8 mouse cellular contexts compared by ENCODE assay signal in the genomic region with DNA sequence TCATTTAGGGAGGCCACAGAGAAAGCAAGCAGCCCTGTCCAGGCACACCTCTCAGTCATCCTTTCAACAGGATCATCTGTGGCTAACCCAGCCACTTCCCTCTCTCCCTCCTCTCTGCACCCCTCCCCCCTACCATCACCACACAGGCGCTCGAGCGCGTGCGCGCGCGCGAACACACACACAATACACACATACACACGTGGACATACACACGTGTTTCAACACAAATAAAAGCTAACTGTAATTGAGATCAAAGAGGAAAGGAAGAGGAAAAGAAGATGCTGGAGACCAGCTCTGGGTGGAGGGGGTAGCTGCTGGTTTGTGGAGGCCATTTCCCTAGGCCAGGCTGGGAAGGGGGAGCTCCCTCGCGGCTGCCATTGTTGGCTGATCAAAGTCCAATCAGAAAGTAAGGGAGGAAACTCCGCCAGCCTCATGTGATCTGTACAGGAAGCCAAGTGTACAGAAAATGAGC.
DNase-seq lines count a peak whose midpoint lies in the region; ATAC-seq and TF ChIP-seq lines count a peak whose summit lies in the region.

No protein-coding gene starts in this region.

- peak overlapping the region; percentile 25 for H3K4me3 ChIP-seq in forebrain, postnatal 0 days (ENCODE audit: low read depth, low read length)
- H3K4me3 ChIP-seq in limb, embryonic 10.5 days, result peak overlapping the region; percentile 36
- H3K4me3 ChIP-seq in neural tube, embryonic 11.5 days (ENCODE audit: low read depth, low read length), result peak overlapping the region; percentile 13

- peak; percentile 66 for ATAC-seq in forebrain, postnatal 0 days
- ATAC-seq in neural tube, embryonic 11.5 days (ENCODE audit: insufficient read depth, low FRiP score, low TSS enrichment), result peak; percentile 56
- ATAC-seq in activated CD4-positive, CD25-positive, alpha-beta regulatory T cell, adult 4 months, result no peak

- 3% methylated on average over 14 of the region's 14 CpGs for WGBS in forebrain, postnatal 0 days
- WGBS in limb, embryonic 10.5 days, result 23% methylated on average over 14 of the region's 14 CpGs
- 3% methylated on average over 14 of the region's 14 CpGs for WGBS in neural tube, embryonic 11.5 days

- DNase-seq in layer of hippocampus, postnatal 10 days (ENCODE audit: low spot score in 2 of 2), result peak; percentile 50 to 55
- no peak for DNase-seq in layer of hippocampus, adult 9-11 months
- peak; percentile 79 for DNase-seq in forebrain, postnatal 0 days
- DNase-seq in limb, embryonic 10.5 days (ENCODE audit: low spot score), result peak; percentile 51
- peak; percentile 78 for DNase-seq in neural tube, embryonic 11.5 days (ENCODE audit: low spot score)
- DNase-seq in spleen, postnatal 14 days (ENCODE audit: low spot score in 2 of 2), result no peak
- DNase-seq in urinary bladder, postnatal 36 days (ENCODE audit: low spot score in 2 of 2), result no peak

- peaks cover 48% of the 10 kb centered on the region for H3K4me1 ChIP-seq in forebrain, postnatal 0 days (ENCODE audit: insufficient read depth)
- H3K4me1 ChIP-seq in limb, embryonic 10.5 days, result peaks cover 79% of the 10 kb centered on the region
- peaks cover 69% of the 10 kb centered on the region for H3K4me1 ChIP-seq in neural tube, embryonic 11.5 days (ENCODE audit: control insufficient read depth, insufficient read depth, low read length)

- H3K36me3 ChIP-seq in forebrain, postnatal 0 days (ENCODE audit: insufficient read depth), result no peaks in the 10 kb centered on the region
- peaks cover 34% of the 10 kb centered on the region for H3K36me3 ChIP-seq in limb, embryonic 10.5 days
- H3K36me3 ChIP-seq in neural tube, embryonic 11.5 days (ENCODE audit: control insufficient read depth, insufficient read depth, low read length), result no peaks in the 10 kb centered on the region

- H3K4me2 ChIP-seq in forebrain, postnatal 0 days (ENCODE audit: low read depth), result peak overlapping the region; percentile 49
- peak overlapping the region; percentile 43 for H3K4me2 ChIP-seq in neural tube, embryonic 11.5 days (ENCODE audit: low read depth)

- no peak for TF ChIP-seq CTCF in forebrain, postnatal 0 days (IDR thresholded peaks at IDR 0.05; ENCODE audit: low read depth)

- no peaks in the 10 kb centered on the region for H3K27me3 ChIP-seq in forebrain, postnatal 0 days (ENCODE audit: insufficient read depth, low read length)
- no peaks in the 10 kb centered on the region for H3K27me3 ChIP-seq in limb, embryonic 10.5 days (ENCODE audit: low read depth, poor library complexity, severe bottlenecking)
- H3K27me3 ChIP-seq in neural tube, embryonic 11.5 days (ENCODE audit: control insufficient read depth, insufficient read depth, low read length), result no peaks in the 10 kb centered on the region

- peak overlapping the region; percentile 14; the same call in 1 of the 2 replicates for H3K9ac ChIP-seq in forebrain, postnatal 0 days
- H3K9ac ChIP-seq in neural tube, embryonic 11.5 days (ENCODE audit: low read length), result peak overlapping the region; percentile 29

- H3K27ac ChIP-seq in forebrain, postnatal 0 days (ENCODE audit: low read depth, low read length), result peak overlapping the region; percentile 84
- peak overlapping the region; percentile 81 for H3K27ac ChIP-seq in limb, embryonic 10.5 days
- H3K27ac ChIP-seq in neural tube, embryonic 11.5 days (ENCODE audit: low read depth, low read length), result peak overlapping the region; percentile 68

- H3K9me3 ChIP-seq in forebrain, postnatal 0 days (ENCODE audit: low read length), result no peaks in the 10 kb centered on the region
- H3K9me3 ChIP-seq in limb, embryonic 10.5 days (replicated peaks), result no peaks in the 10 kb centered on the region
- no peaks in the 10 kb centered on the region for H3K9me3 ChIP-seq in neural tube, embryonic 11.5 days (ENCODE audit: control insufficient read depth, low read length)

Comparison
In these comparisons a context has a peak if more than half of its experiments do, and no peak if none do; other contexts are left out.
1. DNase-seq: peak in layer of hippocampus, postnatal 10 days (2 of 2), forebrain, postnatal 0 days (single experiment), limb, embryonic 10.5 days (single experiment) and neural tube, embryonic 11.5 days (single experiment); none in layer of hippocampus, adult 9-11 months (single experiment), spleen, postnatal 14 days (0 of 2) and urinary bladder, postnatal 36 days (0 of 2).
2. Peak in every context shown above with its lines, with median percentiles within 50 percentile points of each other: H3K27ac ChIP-seq and H3K4me3 ChIP-seq.